Mouse (Mus musculus) lung, postnatal 10 days (tissue): ENCODE measurements at regions not wholly inside any gene's neighbourhood (a gene's known extent, or its start where the extent isn't known, plus 50 kb on each side); places are given as distances from the start of the nearest gene placed in this dataset.

Experiments
- DNase-seq: peaks from one replicate; pipeline ENCODE4 v3.0.0; 2021

DNA sequence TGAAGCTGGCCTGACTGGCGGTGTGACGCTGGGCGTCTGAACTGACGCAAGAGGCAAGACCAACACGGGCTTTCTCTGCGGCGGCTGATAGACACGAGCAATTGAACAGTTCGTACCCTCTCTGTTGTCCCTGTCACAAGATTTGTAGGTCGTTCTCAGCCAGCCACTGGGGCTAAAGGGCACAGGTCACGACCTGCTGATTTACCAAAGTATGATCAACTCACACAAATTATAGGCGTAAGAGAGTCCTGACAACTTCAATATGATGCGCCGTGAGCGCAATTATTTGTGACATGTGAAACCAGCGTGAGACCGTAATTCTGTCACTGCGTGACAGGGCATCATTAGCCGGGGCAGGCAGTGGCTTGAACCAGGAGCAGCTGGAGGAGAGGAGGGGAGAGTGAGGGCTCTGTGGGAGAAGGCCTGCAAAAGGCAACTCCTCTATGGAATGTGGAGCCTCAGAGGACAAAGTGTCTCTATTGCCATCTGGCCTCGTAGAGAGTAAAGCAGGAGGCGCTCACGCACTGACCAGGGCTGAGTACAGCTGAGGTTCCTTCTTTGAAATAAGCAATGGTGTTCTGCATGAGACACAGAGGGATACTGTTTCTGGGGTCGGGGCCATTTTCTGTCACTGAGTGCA, 181.4 kb upstream of the Habp2 start:
- DNase-seq: no peak

DNA sequence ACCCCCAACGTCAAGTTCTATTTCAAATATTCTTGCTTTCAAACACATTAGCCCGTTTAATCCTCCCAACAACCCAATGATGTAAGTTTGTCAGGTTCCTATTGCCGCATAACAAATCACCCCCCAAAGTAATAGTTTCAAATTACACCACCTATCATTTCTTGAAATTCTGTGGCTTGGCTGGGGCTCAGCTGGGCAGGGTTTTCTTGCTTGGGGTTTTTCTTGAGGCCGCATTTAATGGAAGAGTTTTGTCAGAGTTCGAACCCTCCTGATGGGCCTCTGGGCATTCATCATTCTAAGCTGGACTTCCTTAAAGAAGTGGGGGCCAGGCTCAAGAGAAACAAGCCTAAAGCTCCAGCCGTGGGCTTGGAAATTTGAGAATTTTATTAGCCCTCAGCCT, 178.1 kb upstream of the Habp2 start:
- DNase-seq: no peak

DNA sequence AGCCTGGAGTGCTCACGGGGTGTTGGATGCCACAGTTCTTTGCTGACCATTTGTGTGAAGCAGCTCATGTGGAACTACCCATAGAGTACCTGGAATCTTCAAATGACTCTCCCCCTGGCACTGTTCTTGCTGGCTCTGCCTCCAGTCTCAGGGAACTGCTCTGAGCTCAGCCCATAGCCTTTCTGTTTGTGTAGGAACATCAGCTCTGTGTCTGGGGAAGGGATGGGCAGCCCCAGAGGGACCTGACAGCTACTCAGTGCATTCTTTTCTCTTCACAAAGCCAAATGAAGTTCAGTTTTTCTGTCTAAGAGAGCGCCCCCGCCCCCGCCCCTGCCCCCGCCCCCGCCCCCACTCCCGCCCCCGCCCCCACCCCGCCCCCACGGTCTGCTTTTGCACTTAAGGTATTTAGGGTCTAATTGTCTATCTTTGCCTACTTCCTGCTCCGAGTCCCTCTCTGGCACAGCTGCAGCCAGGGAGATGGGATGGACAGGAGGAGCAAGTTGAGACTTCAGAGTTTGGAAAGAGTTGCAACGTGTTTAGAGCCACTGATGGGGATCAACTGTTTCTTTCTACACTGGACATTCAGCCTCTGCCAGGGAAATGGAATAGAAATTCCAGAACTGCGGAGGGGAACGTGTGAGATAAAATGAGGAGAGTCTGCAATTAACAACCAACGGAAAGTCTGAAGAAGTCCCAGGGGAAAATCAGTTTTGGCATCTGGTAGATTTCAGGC, 171.2 kb upstream of the Habp2 start:
- DNase-seq: peak; percentile 18

DNA sequence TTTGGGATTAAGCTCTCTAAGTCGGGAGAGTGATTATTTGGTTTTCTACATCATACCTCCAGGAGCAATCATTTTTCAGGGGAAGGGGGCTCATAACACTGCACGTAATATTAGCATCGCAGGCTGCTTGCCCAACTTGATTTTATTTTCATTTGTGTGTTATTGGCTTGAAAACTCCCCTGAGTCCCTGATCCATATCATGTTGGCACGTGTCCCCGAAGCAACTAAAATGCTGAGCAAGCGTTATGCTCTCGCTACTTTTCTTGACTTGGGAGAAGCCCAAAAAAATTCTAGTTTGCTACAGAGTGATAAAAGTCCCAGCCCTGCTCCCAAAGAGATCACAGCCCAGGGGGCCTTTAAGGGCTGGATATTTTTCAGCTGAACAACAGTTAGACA, 170.7 kb upstream of the Habp2 start:
- DNase-seq: no peak

DNA sequence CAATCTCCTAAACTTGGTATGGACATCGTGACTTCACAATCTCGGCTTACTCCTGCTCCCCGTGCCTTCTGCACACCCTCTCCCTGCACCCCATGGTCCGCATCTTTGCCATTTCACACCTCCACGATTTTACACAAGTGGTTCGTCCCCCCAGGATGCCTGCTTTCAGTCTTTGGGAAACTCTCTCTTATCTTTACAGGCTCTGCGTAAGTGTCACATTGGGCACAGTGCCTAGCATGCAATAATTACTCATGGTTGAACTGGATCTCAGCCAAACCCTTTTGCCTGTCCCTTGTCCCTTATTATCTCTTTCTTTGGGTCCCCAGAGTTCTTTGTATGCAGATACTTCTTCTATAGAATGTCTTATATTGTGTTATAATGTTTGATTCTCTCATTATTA, 166.2 kb upstream of the Habp2 start:
- DNase-seq: peak; percentile 18

DNA sequence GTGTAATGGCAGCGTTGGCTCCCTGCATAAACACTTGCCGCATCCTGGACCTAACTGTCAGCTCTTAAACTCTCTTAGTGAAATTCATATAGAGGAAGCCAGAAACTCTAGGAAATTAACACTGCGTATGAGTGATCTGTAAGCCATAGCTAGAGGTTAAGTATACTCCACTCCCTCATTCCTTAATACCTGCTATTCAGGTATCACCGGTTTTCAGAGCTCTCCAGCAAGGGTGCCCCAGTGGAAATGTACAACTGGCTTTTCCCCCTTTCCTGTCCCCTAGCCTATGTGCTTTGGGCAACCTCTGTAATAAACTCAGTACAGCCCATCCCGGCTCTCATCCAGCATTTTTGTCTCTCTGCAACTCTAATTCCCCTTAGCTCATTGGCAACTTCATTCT, 164.8 kb upstream of the Habp2 start:
- no peak for DNase-seq

DNA sequence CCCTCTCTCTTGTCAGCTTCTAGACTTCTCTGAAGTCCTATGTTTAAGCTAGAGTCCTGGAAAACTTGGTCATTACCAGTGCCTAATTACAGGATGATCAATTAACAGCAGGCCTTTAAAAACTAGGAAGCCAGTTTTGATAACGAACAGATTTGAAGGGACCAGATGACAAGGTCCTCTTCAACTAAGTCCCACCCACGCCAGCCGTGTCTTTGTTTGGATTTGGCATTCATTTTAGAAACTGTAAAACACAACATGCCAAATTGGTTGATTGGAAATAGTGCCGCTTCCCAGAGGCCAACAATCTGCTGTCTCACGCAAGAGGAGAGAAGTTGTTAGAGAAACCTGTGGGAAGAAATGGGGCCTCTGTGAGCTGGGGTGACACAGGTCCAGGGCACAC, 155.4 kb upstream of the Habp2 start:
- no peak for DNase-seq

DNA sequence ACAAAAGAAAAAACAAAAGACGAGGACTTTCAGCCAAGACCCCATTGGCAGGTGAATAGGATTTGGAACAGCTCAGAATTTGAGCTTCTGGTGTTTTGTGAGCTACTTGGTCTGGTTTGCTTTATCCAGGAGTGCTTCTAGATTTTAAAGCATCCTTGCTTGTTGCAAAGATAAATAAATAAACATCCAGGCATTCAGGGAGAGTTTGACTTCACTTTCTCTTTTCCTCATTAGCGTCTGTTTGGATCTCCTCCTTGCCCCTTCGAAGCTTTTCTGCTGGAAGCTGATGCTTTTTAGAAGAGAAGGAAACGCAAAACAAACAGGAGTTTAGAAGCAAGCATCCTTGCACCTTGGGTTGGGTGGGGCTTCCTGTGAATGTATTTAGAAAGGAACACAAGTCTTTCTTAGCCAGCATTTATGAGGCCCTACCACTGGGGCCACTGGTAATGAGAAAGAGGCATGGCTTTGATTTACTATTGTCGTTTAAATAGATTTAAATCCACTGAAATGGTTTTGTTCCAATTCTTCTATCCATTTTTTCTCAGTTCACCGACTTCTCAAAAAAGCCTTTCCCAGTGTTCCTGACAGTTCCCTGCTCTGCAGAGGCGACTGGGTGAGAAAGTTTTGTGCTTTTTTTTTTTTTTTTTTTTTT, 153.9 kb upstream of the Habp2 start:
- DNase-seq: no peak

DNA sequence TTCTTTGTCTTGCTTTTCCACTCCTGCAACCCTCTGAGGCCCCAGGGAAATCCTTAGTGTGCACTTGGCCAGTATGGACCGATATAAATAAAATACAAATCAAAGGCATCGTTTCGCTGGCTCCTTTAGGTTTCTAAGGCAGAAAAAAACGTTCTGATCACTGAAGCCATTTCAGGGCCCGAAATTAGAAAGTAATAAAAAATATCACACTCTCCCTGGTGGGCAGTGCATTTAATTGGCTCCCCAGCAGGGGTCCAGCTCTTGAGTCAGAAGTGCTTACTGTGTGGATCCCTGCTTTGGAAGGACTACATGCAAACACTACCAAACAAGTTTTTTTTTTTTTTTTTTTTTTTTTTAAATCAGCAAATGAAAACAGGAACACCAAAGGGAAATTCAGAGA, 153.4 kb upstream of the Habp2 start:
- no peak for DNase-seq

DNA sequence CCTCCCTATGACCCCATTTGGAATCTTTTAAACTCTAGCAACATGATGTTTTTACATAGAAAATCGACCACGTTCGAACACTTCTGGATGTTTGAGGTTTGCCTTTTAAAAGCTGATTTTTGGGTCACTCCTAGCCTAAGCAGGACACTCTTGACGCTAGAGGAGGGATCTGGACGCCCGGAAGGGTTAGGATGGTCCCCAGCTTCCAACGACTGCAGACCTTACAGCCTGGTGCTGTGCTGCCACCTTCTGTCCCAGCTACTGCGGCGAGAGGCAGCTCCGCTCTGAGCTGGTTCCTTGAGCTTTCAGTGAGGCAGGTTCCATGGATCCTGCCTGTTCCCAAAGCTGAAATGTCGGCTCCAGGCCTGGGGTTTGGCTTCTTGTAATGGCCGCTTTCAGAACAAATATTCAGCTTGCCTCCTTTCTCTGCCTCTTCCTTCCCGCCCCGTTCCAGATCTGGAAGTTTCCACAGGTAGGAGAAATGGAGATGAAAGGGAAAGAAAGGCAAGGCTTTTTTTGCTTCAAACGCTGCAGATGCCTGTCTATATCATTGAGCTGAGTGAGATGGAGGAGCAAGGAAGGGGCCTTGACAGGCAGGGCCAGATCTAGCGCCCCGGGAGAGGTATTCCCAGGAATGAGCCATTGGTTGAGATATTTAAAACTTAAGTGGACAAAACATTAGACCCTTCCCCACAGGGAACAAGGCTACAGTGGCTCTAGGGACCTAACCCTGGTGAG, 152.7 kb upstream of the Habp2 start:
- DNase-seq: peak; percentile 84

DNA sequence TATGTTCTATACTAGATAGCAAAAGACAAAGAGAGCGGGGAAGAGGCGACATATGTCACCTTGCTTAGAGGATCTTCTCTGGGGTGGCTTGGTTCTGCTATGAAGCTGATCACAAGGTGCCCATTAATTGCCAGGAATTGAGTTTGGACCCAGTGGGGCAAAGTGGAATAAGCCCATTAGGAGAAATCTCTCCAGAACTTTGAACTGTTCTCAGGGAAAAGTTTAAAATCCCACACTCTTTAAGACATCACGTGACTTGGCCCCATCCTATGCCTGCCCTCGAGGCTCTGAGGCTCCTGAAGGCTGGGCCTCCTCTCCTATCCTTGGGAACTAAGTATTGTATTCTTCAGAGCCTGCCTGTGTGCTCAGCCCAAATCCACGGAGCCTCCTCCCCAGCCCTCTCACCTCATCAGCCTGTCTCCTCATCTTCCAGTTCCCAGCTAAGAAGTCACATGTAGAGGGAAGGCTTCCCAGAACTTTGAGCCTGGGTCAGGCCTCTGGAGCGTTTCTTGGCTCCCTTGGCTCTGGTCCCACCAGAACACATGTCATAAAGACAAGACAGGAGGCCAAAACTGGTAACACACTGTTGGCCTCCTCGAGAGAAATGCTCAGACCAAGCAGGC, 151.5 kb upstream of the Habp2 start:
- peak; percentile 58 for DNase-seq

DNA sequence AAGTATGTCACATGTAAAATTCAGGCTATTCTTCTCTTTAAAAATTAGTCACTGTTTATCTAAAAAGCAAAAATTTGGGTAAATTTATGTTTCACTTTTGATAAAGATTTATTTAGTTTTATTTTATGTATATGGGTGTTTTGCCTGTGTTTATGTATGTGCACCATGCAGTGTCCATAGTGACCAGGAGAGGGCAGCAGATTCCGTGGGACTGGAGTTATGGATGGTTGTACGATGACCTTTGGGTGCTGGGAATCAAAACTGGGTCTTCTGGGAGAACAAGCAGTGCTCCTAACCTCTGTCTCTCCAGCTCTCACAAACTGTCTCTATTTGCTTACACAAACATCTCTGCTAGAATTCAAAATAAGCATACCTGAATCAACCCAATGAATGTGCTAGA, 146.4 kb upstream of the Habp2 start:
- DNase-seq: no peak

DNA sequence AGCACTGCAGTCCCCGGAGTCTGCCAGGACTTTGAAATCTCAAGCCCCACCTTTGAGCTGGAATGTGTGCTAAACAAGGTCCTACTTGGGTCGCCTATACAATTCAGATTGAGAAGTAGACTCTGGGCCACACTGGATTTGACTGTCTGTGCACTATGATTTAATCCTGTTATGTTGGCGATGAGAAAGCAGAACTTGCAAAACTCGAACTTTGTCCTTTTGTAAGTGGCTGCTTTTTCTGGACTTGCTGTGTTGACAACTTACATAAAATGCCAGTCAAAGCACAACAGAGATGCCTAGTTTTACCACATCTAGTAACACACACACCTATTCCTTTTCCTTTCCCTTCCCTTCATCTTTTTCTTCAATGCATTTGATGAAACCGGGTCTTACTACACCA, 142.7 kb upstream of the Habp2 start:
- DNase-seq: no peak

DNA sequence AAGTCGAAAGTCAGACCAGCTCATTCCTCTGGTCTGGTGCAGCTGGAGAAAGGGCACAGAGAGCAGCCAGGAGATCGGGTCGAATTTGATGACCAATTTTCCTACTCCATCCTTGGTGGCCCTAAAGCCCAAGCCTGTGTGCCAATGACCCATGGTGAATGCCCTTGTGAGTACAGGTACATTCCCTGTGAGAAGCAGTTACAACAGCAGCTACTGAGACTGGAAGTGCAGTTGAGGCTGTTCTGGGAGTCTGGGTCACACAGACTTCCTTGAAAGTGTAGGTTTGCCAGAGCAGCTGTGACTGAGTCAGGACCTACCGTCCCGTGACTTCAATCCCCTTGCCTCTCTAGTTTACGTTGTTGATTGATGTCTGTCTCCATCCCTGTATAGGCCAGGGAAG, 129.8 kb upstream of the Habp2 start:
- no peak for DNase-seq

DNA sequence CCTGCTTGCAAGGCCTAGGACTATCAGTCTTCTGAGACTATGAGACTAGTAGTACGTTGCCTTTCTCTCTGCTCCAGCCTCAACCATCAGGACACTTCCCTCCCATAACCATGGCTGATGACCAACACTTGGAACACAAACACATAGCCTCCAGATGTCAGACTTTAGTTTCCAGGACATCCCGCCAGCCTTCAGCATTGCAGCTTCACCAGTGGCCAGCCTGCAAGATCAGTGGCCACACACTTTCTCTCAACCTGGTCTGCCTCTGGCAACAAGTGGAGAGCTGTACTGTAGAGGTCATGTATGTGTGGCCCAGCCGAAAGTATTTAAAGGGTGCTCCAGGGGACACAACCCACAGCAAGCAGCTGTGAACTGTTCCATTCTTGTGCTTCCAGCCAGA, 124.8 kb upstream of the Habp2 start:
- peak; percentile 50 for DNase-seq

DNA sequence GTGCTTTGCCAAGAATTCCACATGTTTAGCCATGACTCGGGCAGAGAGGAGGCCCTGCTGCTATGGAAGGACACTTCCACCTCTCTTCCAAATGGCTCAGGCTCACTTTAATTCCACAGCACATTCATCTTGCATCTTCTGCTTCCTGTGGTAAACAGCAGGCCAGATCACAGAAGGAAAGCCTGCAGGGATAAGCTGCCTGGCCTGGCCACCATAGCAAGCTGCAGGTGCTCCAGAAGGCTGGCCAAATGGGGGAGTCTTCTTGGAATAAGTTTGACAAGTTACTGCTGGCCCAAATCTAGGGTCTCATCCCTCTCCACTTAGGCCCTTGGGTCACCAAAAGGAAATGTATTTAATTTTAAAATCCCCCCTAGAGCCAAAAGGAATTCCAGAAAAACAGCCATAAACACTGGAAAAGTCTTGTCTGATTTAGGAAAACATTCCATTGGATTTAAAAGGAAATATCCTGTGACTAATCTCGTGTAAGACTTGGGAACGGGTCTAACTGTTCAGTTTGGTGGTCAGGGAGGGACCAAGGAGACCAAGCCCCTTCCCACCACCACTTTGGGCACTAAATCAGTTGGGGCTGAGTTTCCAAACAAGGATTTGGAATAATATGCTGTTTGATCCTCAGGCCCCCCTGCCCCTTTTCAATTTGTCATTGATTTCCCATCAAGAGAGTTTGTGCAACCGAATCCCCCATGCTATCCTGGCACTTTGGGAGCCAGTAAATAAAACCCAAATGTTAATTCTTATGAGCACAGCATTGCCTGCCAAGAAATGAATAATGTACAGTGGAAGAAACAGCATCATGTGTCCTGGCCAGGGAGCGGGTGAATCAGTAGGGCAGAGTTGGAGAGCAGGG, 117.6 kb upstream of the Habp2 start:
- DNase-seq: no peak

DNA sequence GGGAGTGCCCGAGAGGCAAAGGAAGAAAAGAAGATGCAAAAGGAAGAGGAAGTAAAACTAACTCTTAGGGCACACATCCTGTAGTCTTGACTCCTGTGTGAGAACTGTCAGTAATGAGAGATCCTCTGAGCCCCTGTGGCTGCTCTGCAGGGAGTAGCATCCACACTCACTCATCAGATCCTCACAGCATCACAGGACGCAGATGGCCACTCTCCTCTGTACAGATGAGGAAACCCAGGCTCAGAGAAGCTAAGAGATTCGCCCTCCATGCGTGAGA, 117.0 kb upstream of the Habp2 start:
- no peak for DNase-seq

DNA sequence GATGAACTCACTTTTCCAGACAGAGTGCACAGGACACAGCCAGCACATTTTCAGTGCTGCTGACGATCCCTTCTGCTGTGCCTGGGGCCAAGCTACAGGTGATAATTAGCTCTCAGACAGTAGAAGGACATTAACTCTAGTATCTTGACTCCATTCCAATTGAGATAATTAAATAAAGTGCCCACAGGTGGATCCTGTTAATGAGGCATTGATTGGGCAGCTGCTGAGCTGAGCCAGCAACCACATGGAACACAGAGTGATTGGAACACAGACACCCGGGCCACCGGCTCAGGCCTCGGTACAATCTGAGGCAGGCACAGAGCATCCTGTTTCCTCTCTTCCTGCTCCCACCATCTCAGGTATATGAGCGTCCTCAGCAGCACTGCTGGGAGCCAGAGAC, 114.5 kb upstream of the Habp2 start:
- no peak for DNase-seq

DNA sequence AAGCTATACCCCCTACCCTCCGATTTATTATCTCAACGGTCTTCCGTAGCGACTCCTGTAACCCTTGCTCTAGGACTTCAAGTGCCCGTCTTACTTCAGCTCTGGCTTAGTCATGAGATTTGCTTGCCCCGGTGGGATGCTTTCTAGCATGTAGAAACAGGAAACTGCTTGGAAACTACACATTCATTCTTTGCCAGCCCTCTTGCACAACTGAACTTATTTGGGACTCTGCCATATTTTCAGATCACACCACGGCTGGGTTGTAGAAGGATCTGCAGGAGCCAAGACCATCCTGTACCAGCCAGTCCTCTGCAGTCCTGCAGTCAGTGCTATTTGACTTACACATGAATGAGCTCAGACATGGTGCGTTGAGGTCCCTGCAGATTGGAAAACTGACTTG, 110.9 kb upstream of the Habp2 start:
- DNase-seq: peak; percentile 66

DNA sequence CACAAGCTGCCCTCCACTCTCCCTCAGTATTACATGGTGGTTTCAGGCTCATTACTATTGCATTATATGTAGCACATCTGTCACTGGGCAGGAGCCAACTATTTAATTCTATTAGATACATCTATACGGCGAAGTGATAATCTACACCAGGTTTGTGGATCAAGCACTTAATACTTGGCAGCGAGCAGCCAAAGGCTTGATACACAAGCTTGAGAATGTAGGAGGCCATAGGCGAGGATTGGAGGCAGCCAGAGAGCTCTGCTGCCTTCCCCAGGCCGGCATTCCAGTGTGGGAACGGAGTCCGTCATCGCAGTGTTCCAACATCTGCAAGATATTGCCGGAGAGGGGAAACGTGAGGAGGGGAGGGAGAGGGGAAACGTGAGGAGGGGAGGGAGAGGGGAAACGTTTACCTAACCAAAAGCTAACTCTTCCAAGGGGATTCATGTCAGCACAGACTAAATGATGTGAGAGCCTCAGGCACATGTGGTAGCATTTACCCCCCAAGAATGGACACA, 109.6 kb upstream of the Habp2 start:
- DNase-seq: peak; percentile 14

DNA sequence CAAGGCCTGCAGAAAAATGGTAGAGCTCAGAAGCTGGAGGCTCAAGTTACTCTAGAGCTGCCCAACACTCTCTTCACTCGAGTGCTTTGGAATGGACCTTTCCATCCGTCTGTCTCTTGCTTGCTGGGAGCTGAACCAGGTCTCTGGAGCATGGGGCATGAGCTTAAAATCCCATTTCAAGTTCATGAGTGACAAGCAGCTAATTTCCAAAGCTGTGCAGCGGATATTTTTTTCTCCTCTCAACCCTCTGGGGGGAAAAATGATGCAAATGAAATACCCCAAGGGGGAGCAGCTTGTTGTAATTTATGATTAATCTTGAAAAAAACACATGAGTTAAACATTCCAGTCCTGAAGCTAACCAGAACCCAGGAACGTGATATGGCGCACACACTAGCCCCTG, 101.2 kb upstream of the Habp2 start:
- DNase-seq: no peak

DNA sequence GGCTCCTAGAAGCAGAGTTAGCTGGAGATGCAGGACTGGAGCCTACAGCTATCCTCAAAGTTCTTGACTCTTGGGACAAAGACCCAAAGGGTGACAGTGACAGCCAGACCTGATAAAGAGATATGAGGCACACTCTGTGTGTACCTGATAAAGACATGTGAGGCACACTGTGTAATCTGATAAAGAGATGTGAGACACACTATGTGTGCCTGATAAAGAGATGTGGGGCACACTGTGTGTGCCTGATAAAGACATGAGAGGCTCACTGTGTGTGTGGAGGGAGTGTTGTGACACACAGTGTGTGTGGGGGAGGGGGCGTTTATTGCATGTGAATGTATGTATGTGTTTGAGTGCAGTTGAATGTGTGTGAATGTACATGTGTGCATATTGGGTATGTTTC, 97.8 kb upstream of the Habp2 start:
- DNase-seq: no peak
